Mouse (Mus musculus): ENCODE results near the gene Mrtfa. TPM values are rescaled to one million over a fixed set of nuclear protein-coding genes. Genes with fewer than 3 reads are reported as not detected.

Mrtfa gene
- polyA plus RNA-seq (2014; fragmentation: Nextera tagmentation; extraction: Ambion mirVana), result 15.5 and 18.4 TPM in 2 replicates

GRCm38 (mm10) chr15:81190630-81191178 is at the start of gene Mrtfa:
Gene Mrtfa, minus strand, starts transcription at chr15:81190757.
- Histone ChIP-seq H3K4me1 (ENCODE audit: control insufficient read depth, insufficient read depth, low read length) (no peaks in the 10 kb centered on the region), H3K36me3 (replicated peaks; ENCODE audit: control insufficient read depth, insufficient read depth, low read depth, low read length) (no peaks in the 10 kb centered on the region), H3K9me3 (replicated peaks; ENCODE audit: control insufficient read depth, low read length) (no peaks in the 10 kb centered on the region), H3K4me3 (ENCODE audit: low read depth, low read length) (peak within 1 kb of the TSS; percentile 69), H3K27ac (replicated peaks; ENCODE audit: low read depth, low read length) (no peak within 1 kb of the TSS; the same call in 1 of the 2 replicates), H3K9ac (replicated peaks; ENCODE audit: low read length) (peak within 1 kb of the TSS; percentile 70), H3K4me2 (ENCODE audit: low read depth, low read length) (peak within 1 kb of the TSS; percentile 59), H3K27me3 (ENCODE audit: control insufficient read depth, insufficient read depth, low read length) (no peaks in the 10 kb centered on the region)
- WGBS, result under 1% methylated on average over 48 of the region's 48 CpGs
- DNase-seq (ENCODE audit: low spot score) (peak; percentile 99), ATAC-seq (replicated peaks; ENCODE audit: insufficient number of reproducible peaks, low FRiP score, low TSS enrichment, low read depth) (peak; percentile 99)

GRCm38 (mm10) chr15:81239794-81240343 is 49.3 kb upstream of the Mrtfa start:
- Histone ChIP-seq H3K9me3 (replicated peaks; ENCODE audit: control insufficient read depth, low read length) (no peaks in the 10 kb centered on the region), H3K27me3 (ENCODE audit: control insufficient read depth, insufficient read depth, low read length) (peaks cover 5% of the 10 kb centered on the region; the same call in 1 of the 2 replicates), H3K4me2 (ENCODE audit: low read depth, low read length) (no peak overlapping the region), H3K27ac (replicated peaks; ENCODE audit: low read depth, low read length) (no peak overlapping the region), H3K9ac (replicated peaks; ENCODE audit: low read length) (no peak overlapping the region), H3K4me3 (ENCODE audit: low read depth, low read length) (no peak overlapping the region), H3K36me3 (replicated peaks; ENCODE audit: control insufficient read depth, insufficient read depth, low read depth, low read length) (no peaks in the 10 kb centered on the region), H3K4me1 (ENCODE audit: control insufficient read depth, insufficient read depth, low read length) (no peaks in the 10 kb centered on the region; the same call in 1 of the 2 replicates)
- ATAC-seq (replicated peaks; ENCODE audit: insufficient number of reproducible peaks, low FRiP score, low TSS enrichment, low read depth) (no peak), DNase-seq (ENCODE audit: low spot score) (no peak)
- whole genome bisulfite sequencing, result 85% methylated on average over 13 of the region's 13 CpGs

- H3K9me3 ChIP-seq (replicated peaks; ENCODE audit: control insufficient read depth, low read length), result no peaks in the 10 kb centered on the region
- H3K36me3 ChIP-seq (replicated peaks; ENCODE audit: control insufficient read depth, insufficient read depth, low read depth, low read length), result no peaks in the 10 kb centered on the region
- no peak for ATAC-seq (replicated peaks; ENCODE audit: insufficient number of reproducible peaks, low FRiP score, low TSS enrichment, low read depth)
- peak; percentile 59 for DNase-seq (ENCODE audit: low spot score)
- no peaks in the 10 kb centered on the region; the same call in 1 of the 2 replicates for H3K4me1 ChIP-seq (ENCODE audit: control insufficient read depth, insufficient read depth, low read length)
- H3K4me2 ChIP-seq (ENCODE audit: low read depth, low read length), result no peak overlapping the region
- H3K27me3 ChIP-seq (ENCODE audit: control insufficient read depth, insufficient read depth, low read length), result peaks cover 5% of the 10 kb centered on the region; the same call in 1 of the 2 replicates
- H3K9ac ChIP-seq (replicated peaks; ENCODE audit: low read length), result no peak overlapping the region
- 23% methylated on average over 7 of the region's 7 CpGs for WGBS
- no peak overlapping the region for H3K27ac ChIP-seq (replicated peaks; ENCODE audit: low read depth, low read length)
- H3K4me3 ChIP-seq (ENCODE audit: low read depth, low read length), result no peak overlapping the region
These were observed 48.7 kb upstream of the Mrtfa start for GRCm38 (mm10) chr15:81239261-81239660.

GRCm38 (mm10) chr15:81237471-81237870 is 46.9 kb upstream of the Mrtfa start:
- WGBS, result 91% methylated on average over 18 of the region's 18 CpGs

GRCm38 (mm10) chr15:81236062-81236461 is 45.5 kb upstream of the Mrtfa start:
- 1% methylated on average over 8 of the region's 8 CpGs for WGBS
- no peaks in the 10 kb centered on the region for H3K36me3 ChIP-seq (replicated peaks; ENCODE audit: control insufficient read depth, insufficient read depth, low read depth, low read length)
- 0 out of 2 replicates have a peak overlapping the region, but pooled peaks have one; percentile 47 for H3K9ac ChIP-seq (replicated peaks; ENCODE audit: low read length)
- no peaks in the 10 kb centered on the region for H3K9me3 ChIP-seq (replicated peaks; ENCODE audit: control insufficient read depth, low read length)
- no peak overlapping the region for H3K27ac ChIP-seq (replicated peaks; ENCODE audit: low read depth, low read length)
- ATAC-seq (replicated peaks; ENCODE audit: insufficient number of reproducible peaks, low FRiP score, low TSS enrichment, low read depth), result no peak
- peak overlapping the region; percentile 77 for H3K4me2 ChIP-seq (ENCODE audit: low read depth, low read length)
- no peak for DNase-seq (ENCODE audit: low spot score)
- peak overlapping the region; percentile 38; the same call in 1 of the 2 replicates for H3K4me3 ChIP-seq (ENCODE audit: low read depth, low read length)
- peaks cover 5% of the 10 kb centered on the region; the same call in 1 of the 2 replicates for H3K27me3 ChIP-seq (ENCODE audit: control insufficient read depth, insufficient read depth, low read length)
- H3K4me1 ChIP-seq (ENCODE audit: control insufficient read depth, insufficient read depth, low read length), result no peaks in the 10 kb centered on the region; the same call in 1 of the 2 replicates

More at GRCm38 (mm10) chr15:81237471-81237870, 46.9 kb upstream of the Mrtfa start:
- H3K27ac ChIP-seq (replicated peaks; ENCODE audit: low read depth, low read length), result no peak overlapping the region
- no peaks in the 10 kb centered on the region for H3K36me3 ChIP-seq (replicated peaks; ENCODE audit: control insufficient read depth, insufficient read depth, low read depth, low read length)
- H3K4me1 ChIP-seq (ENCODE audit: control insufficient read depth, insufficient read depth, low read length), result no peaks in the 10 kb centered on the region; the same call in 1 of the 2 replicates
- no peaks in the 10 kb centered on the region for H3K9me3 ChIP-seq (replicated peaks; ENCODE audit: control insufficient read depth, low read length)
- DNase-seq (ENCODE audit: low spot score) (no peak), ATAC-seq (replicated peaks; ENCODE audit: insufficient number of reproducible peaks, low FRiP score, low TSS enrichment, low read depth) (no peak)
- no peak overlapping the region for H3K9ac ChIP-seq (replicated peaks; ENCODE audit: low read length)
- no peak overlapping the region for H3K4me3 ChIP-seq (ENCODE audit: low read depth, low read length)
- peaks cover 5% of the 10 kb centered on the region; the same call in 1 of the 2 replicates for H3K27me3 ChIP-seq (ENCODE audit: control insufficient read depth, insufficient read depth, low read length)
- H3K4me2 ChIP-seq (ENCODE audit: low read depth, low read length), result no peak overlapping the region

- DNase-seq (ENCODE audit: low spot score) (peak; percentile 69), ATAC-seq (replicated peaks; ENCODE audit: insufficient number of reproducible peaks, low FRiP score, low TSS enrichment, low read depth) (peak; percentile 83)
- peak within 1 kb of the TSS; percentile 38 for H3K4me3 ChIP-seq (ENCODE audit: low read depth, low read length)
- peak within 1 kb of the TSS; percentile 47 for H3K9ac ChIP-seq (replicated peaks; ENCODE audit: low read length)
- peak within 1 kb of the TSS; percentile 77 for H3K4me2 ChIP-seq (ENCODE audit: low read depth, low read length)
- no peaks in the 10 kb centered on the region for H3K9me3 ChIP-seq (replicated peaks; ENCODE audit: control insufficient read depth, low read length)
- no peaks in the 10 kb centered on the region; the same call in 1 of the 2 replicates for H3K4me1 ChIP-seq (ENCODE audit: control insufficient read depth, insufficient read depth, low read length)
- H3K27ac ChIP-seq (replicated peaks; ENCODE audit: low read depth, low read length), result no peak within 1 kb of the TSS
- no peaks in the 10 kb centered on the region for H3K36me3 ChIP-seq (replicated peaks; ENCODE audit: control insufficient read depth, insufficient read depth, low read depth, low read length)
- under 1% methylated on average over 25 of the region's 25 CpGs for WGBS
- peaks cover 5% of the 10 kb centered on the region; the same call in 1 of the 2 replicates for H3K27me3 ChIP-seq (ENCODE audit: control insufficient read depth, insufficient read depth, low read length)
These were observed 44.7 kb upstream of the Mrtfa start, which contains the start of gene Mchr1 for GRCm38 (mm10) chr15:81235086-81235920. Gene Mchr1, plus strand, starts transcription at chr15:81235499.

- no peak overlapping the region for H3K4me3 ChIP-seq (ENCODE audit: low read depth, low read length)
- no peak for ATAC-seq (replicated peaks; ENCODE audit: insufficient number of reproducible peaks, low FRiP score, low TSS enrichment, low read depth)
- DNase-seq (ENCODE audit: low spot score), result no peak
- H3K9me3 ChIP-seq (replicated peaks; ENCODE audit: control insufficient read depth, low read length), result no peaks in the 10 kb centered on the region
- WGBS, result 80% methylated on average over 7 of the region's 7 CpGs
- H3K4me1 ChIP-seq (ENCODE audit: control insufficient read depth, insufficient read depth, low read length), result no peaks in the 10 kb centered on the region; the same call in 1 of the 2 replicates
- H3K36me3 ChIP-seq (replicated peaks; ENCODE audit: control insufficient read depth, insufficient read depth, low read depth, low read length), result no peaks in the 10 kb centered on the region
- H3K27me3 ChIP-seq (ENCODE audit: control insufficient read depth, insufficient read depth, low read length), result no peaks in the 10 kb centered on the region
- H3K9ac ChIP-seq (replicated peaks; ENCODE audit: low read length), result no peak overlapping the region
- H3K27ac ChIP-seq (replicated peaks; ENCODE audit: low read depth, low read length), result no peak overlapping the region
- no peak overlapping the region for H3K4me2 ChIP-seq (ENCODE audit: low read depth, low read length)
These were observed 40.8 kb upstream of the Mrtfa start for GRCm38 (mm10) chr15:81231325-81231724.
